Mouse (Mus musculus) intestine, embryonic 14.5 days (tissue): Measurements from ENCODE around the gene Gpc1. TPM values are rescaled to one million over a fixed set of nuclear protein-coding genes. Genes with fewer than 3 reads are reported as not detected.
A peak's percentile ranks its signal among the peaks of the same experiment; 100 is the strongest.

Experiments
- ATAC-seq: fragments of 200-750 bp; cut with Nextera tagmentation; replicated peaks from 2 replicates; pipeline ENCODE4 v1.8.0; 2017; ENCODE audit warnings: low read depth, moderate number of reproducible peaks, moderate TSS enrichment, moderate library complexity; ENCODE audit not compliant: low FRiP score, low TSS enrichment
- DNase-seq: peaks from one replicate; pipeline ENCODE4 v3.0.0-alpha.2; 2018; ENCODE audit warnings: low spot score
- H3K27ac ChIP-seq: fragments of 300-500 bp; sonication (generic); 2 replicates; pipeline ENCODE4 v1.5.1; 2014; ENCODE audit warnings: low read depth, mild to moderate bottlenecking, control low read depth
- H3K27me3 ChIP-seq: fragments of 300-500 bp; sonication (generic); replicated peaks from 2 replicates; pipeline ENCODE4 v1.6.1; 2014; ENCODE audit warnings: low read length, control low read depth; ENCODE audit not compliant: control insufficient read depth, insufficient read depth
- H3K36me3 ChIP-seq: fragments of 300-500 bp; sonication (generic); 2 replicates; pipeline ENCODE4 v1.6.1; 2014; ENCODE audit warnings: low read length, control low read depth; ENCODE audit not compliant: control insufficient read depth, insufficient read depth
- H3K4me1 ChIP-seq: fragments of 300-500 bp; sonication (generic); replicated peaks from 2 replicates; pipeline ENCODE4 v1.6.1; 2014; ENCODE audit warnings: low read length, control low read depth, mixed read lengths; ENCODE audit not compliant: control insufficient read depth, insufficient read depth
- H3K4me2 ChIP-seq: fragments of 300-500 bp; sonication (generic); 2 replicates; pipeline ENCODE4 v1.6.1; 2014; ENCODE audit warnings: low read length
- H3K4me3 ChIP-seq: fragments of 300-500 bp; sonication (generic); 2 replicates; pipeline ENCODE4 v1.5.1; 2014; ENCODE audit warnings: low read depth, low read length, control low read depth, mixed read lengths
- H3K9ac ChIP-seq: fragments of 300-500 bp; sonication (generic); 2 replicates; pipeline ENCODE4 v1.6.1; 2014; ENCODE audit warnings: mild to moderate bottlenecking, low read length
- H3K9me3 ChIP-seq: fragments of 300-500 bp; sonication (generic); 2 replicates; pipeline ENCODE4 v1.6.1; 2016; ENCODE audit warnings: low read length, control low read depth; ENCODE audit not compliant: control insufficient read depth
- WGBS: fragments of 180-500 bp; shearing (Covaris S2); extraction: QIAGEN DNeasy Blood & Tissue Kit; methylation state at CpG from one replicate; pipeline ENCODE4 v1.1.7; 2014; 5-methylcytosine and 5-hydroxymethylcytosine counted together
- polyA plus RNA-seq: library from polyadenylated mRNA; unstranded; fragments of >200 nt; fragmentation: Nextera tagmentation; extraction: Ambion mirVana; gene quantifications from 2 replicates; pipeline ENCODE4 v1.2.1, GENCODE M21; 2014

Gene Gpc1
- polyA plus RNA-seq, 1 experiment from 2014 or later, result 47.9 TPM

DNA sequence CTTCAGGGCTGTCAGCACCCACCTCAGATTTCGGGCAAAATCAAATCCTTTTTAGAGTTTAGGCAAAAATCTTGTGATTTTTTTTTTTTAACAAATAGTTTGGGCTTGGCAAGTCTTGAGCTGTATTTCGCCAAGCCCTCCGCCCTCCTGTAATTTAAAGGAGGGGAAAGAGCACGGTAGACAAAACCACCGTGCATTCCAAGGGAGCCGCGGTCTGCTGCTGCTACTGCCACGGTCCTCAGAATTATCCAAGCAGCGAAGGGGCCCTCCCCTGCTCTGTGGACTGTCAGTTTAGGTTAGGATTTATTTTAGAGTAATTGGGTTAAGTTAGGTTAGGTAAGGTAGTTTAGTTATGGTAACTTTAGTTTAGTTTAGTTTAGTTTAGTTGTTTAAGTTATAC, 16.3 kb upstream of the Gpc1 start:
- no peaks in the 10 kb centered on the region for H3K27me3 ChIP-seq
- no peak overlapping the region for H3K4me2 ChIP-seq
- no peaks in the 10 kb centered on the region for H3K9me3 ChIP-seq
- no peaks in the 10 kb centered on the region for H3K36me3 ChIP-seq
- no peak overlapping the region for H3K9ac ChIP-seq
- H3K4me1 ChIP-seq, result peaks cover 4% of the 10 kb centered on the region; the same call in 1 of the 2 replicates
- no peak overlapping the region for H3K4me3 ChIP-seq
- H3K27ac ChIP-seq, result no peak overlapping the region
- no peak for ATAC-seq
- DNase-seq, result no peak
- WGBS, result 54% methylated on average over 9 of the region's 9 CpGs

DNA sequence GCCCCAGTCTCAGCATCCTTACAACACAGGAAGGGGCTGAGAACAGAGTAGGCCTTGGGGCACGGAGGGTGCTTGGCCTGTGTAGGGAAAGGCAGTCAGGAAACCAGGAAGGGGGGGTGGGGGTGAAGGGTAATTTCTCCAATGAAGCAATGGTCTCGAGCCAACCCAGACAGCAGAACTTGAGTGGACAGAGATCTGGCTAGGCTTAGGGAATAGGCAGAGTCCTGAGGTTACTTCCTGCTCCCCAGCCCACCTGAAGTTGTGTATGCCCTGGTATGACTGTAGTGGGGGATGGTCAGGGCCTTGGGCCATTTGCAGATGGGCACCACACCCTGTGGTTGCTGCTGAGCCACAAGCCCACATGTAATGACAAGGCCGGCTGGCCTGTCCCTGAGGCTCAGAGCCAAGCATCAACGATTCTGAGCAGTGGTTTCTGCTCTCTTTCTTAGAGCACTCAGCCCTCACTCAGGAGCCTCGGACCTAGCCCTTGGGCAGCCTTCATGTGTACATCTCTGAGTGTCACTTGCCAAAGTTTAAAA, 15.6 kb upstream of the Gpc1 start:
- no peak overlapping the region for H3K9ac ChIP-seq
- H3K27me3 ChIP-seq, result no peaks in the 10 kb centered on the region
- H3K4me1 ChIP-seq, result peaks cover 4% of the 10 kb centered on the region; the same call in 1 of the 2 replicates
- no peak; the same call in 1 of the 2 replicates for ATAC-seq
- no peak overlapping the region for H3K4me2 ChIP-seq
- no peaks in the 10 kb centered on the region for H3K36me3 ChIP-seq
- 72% methylated on average over 5 of the region's 5 CpGs for WGBS
- no peak for DNase-seq
- H3K9me3 ChIP-seq, result no peaks in the 10 kb centered on the region
- H3K4me3 ChIP-seq, result no peak overlapping the region
- H3K27ac ChIP-seq, result no peak overlapping the region

DNA sequence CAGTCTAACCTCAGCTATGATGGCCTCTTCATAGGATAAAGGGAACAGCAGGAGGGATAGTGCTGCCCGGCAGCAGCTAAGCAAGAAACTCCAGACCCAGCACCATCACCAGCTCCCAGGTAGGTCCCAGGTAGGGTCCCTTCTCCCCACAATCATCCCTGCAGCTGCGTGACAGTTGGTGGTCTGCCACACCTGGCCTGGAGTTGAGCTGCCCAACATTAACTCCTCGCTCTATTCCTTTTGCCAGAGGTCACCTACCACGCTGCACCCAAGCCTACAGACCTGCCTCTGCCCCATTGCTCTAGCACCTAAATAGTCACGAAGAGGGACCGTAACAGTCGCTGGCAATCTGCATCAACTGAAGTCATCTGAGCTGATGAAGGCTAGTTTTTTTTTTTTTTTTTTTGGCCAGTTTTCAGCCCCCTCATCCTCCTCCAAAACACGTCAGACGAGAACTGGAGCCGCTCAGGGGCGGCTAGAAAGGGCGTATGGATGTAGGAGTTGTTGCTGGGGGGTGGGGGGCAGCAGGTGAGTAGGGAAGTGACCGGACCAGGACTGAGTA, 738 bp upstream of the Gpc1 start:
- 0 out of 2 replicates have a peak, but pooled peaks cover 6% of the 10 kb centered on the region for H3K36me3 ChIP-seq
- DNase-seq (no peak), ATAC-seq (no peak; the same call in 1 of the 2 replicates)
- H3K4me2 ChIP-seq, result peak overlapping the region; percentile 77
- 9% methylated on average over 13 of the region's 13 CpGs for WGBS
- H3K4me1 ChIP-seq, result peaks cover 12% of the 10 kb centered on the region
- peak overlapping the region; percentile 90; the same call in 1 of the 2 replicates for H3K9ac ChIP-seq
- no peaks in the 10 kb centered on the region for H3K9me3 ChIP-seq
- no peaks in the 10 kb centered on the region for H3K27me3 ChIP-seq
- H3K27ac ChIP-seq, result peak overlapping the region; percentile 90; the same call in 1 of the 2 replicates
- peak overlapping the region; percentile 75 for H3K4me3 ChIP-seq

DNA sequence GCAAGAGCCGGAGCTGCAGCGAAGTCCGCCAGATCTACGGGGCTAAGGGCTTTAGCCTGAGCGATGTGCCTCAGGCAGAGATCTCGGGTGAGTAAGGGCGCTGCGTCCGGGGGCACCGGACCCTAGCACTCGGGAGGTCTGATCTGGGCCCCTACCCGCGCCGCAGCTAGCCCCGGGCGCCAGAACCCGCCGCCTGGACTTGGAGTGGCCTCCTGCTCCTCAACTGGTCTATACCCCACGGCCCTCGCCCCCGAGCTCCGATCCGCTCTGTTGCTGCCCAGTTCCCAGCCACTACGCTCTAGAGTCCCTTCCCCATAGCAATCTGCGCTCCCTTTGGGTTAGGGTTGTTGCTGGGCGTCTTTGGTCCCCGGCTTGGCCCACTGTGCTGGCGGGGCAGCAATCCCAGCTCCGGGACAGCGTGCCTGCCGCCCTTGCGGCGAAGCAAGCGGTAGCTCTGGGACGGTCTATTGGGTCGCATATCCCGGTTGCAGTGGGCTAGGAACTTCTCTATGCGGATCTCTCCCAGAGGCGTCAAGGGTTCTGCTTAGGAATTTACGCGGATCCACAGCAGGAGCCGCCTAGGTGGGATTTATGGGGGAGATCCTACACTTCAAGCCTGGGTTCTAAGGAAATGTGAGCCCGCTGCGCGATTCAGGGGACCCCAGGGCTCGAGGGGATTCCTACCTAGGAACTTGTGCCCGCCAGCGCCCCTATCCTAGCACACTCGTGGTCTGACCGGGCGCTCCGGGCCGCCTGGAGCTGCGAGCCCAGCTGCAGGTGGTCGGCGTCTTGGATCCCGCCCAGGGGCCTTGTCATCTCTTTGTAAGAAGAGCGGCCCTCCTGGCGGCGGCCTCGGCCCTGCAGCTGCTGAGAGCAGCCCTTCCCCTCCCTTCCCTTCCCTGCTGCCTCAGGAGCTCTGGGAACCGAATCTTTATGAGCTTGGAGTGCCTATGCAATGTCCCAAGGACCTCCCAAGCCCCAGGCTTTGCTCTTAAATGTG, 866 bp downstream of the Gpc1 start:
- under 1% methylated on average over 62 of the region's 62 CpGs for WGBS
- H3K27me3 ChIP-seq, result no peaks in the 10 kb centered on the region
- H3K4me1 ChIP-seq, result peaks cover 12% of the 10 kb centered on the region
- DNase-seq (peak; percentile 90), ATAC-seq (peak; percentile 21)
- H3K36me3 ChIP-seq, result 0 out of 2 replicates have a peak, but pooled peaks cover 12% of the 10 kb centered on the region
- H3K4me2 ChIP-seq, result peak overlapping the region; percentile 77
- peak overlapping the region; percentile 90 for H3K27ac ChIP-seq
- no peaks in the 10 kb centered on the region for H3K9me3 ChIP-seq
- H3K9ac ChIP-seq, result peak overlapping the region; percentile 90
- H3K4me3 ChIP-seq, result peak overlapping the region; percentile 75

DNA sequence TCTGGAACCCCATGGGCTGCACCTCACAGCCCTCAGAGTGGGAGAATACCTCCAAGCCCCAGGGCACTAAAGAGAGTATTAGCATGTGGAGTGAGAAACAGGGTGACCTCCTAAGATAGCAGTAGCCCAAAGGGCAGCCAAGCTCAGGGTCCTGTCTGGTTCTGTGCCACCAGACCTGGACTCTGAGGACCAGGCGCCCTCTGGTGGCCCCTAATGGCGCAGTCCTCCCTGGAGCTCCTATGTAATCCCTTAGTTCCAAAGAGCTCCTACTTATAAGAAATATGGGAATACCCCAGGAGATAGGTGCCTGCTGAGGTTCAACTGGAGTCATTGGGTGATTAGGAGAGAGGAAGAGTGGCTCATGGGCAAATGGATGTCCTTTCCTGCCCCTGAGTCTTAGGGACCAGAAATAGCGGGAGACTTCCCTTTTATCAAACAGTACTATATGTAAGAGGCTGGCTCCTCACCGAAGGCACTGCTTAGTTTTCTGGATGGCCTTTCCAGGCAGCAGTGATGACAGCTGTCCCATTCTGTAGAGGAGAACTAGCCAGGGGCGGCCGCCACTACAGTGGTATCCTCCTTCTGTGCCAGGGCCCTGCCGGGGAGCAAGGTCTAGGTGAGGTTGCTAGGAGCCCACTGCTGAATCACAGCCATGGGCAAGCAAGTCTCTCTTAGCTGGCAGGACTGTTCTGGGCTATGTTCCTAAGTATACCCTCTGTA, 2.7 kb downstream of the Gpc1 start:
- no peaks in the 10 kb centered on the region for H3K27me3 ChIP-seq
- 70% methylated on average over 7 of the region's 7 CpGs for WGBS
- H3K4me1 ChIP-seq, result peaks cover 12% of the 10 kb centered on the region
- H3K9me3 ChIP-seq, result no peaks in the 10 kb centered on the region
- no peak overlapping the region for H3K4me3 ChIP-seq
- no peak overlapping the region for H3K27ac ChIP-seq
- H3K4me2 ChIP-seq, result no peak overlapping the region
- peak; percentile 93 for DNase-seq
- 0 out of 2 replicates have a peak, but pooled peaks cover 12% of the 10 kb centered on the region for H3K36me3 ChIP-seq
- 0 out of 2 replicates have a peak, but pooled peaks have one; percentile 24 for ATAC-seq
- H3K9ac ChIP-seq, result no peak overlapping the region

DNA sequence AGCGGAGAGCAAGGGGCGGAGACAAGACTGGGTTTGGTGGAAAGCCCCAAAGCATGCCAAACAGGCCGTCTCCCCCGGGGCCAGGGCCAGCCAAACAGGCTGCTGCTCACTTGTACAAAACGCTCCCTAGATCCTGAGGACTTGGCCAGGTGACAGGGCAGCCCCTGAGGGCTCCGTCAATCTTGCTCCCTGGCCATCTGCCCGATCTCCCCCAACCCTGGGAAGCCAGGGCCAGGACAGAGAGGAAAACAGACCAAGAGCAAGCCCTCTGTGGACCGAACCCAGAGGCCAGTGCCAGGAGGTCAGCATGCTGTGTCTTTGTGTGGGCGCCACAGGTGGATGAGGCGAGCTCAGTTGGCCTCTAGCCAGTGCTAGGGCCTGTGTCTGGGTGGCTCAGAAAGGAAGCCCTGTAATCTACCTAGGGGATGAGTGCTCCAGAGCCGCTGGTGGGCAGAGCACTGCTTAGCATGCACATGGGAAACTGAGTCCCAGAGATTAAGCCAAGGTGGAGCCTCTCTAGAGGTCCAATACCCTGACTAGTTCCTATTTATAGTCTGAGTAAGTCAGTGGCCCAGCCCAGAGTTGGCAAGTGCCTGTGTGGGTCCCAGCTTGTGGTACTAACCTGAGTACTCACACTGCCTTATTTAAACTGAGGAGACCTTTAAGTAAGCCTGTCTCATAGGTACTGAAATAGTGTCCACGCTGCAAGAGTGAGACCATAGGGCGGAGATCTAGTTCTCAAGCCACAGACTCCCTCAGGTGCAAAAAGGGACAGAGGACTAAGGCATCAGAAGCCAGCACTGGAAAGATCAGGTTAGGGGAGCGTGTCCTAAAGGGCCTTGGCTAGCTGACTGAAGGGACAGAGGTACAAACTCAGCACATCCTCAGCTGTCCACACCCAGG, 6.7 kb downstream of the Gpc1 start:
- Histone ChIP-seq H3K9me3 (no peaks in the 10 kb centered on the region), H3K4me3 (no peak overlapping the region), H3K27ac (no peak overlapping the region), H3K4me2 (no peak overlapping the region), H3K9ac (no peak overlapping the region), H3K36me3 (0 out of 2 replicates have a peak, but pooled peaks cover 12% of the 10 kb centered on the region), H3K4me1 (peaks cover 7% of the 10 kb centered on the region), H3K27me3 (no peaks in the 10 kb centered on the region)
- no peak for ATAC-seq
- WGBS, result 80% methylated on average over 14 of the region's 14 CpGs
- DNase-seq, result no peak

DNA sequence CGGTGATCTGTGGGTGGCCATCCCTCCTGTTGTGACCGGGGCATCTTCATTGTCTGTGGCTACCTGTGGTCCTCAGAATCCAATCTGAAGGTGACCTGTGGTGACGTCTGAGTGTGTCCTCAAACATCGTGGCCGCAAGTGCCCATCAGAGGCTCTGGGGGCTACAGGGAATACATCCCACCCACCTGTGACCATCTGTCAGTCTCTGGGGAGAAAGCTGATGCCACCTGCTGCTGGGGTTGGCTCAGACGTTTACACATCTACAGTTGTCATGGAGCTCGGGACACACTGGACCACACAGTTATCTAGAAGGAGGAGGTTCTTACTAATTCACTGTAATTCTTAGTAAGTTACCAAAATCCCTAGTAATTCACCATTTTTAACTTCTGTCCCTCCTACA, 7.8 kb downstream of the Gpc1 start:
- Histone ChIP-seq H3K4me1 (no peaks in the 10 kb centered on the region), H3K9me3 (no peaks in the 10 kb centered on the region), H3K27me3 (no peaks in the 10 kb centered on the region), H3K4me2 (no peak overlapping the region), H3K4me3 (no peak overlapping the region), H3K9ac (no peak overlapping the region), H3K27ac (no peak overlapping the region), H3K36me3 (0 out of 2 replicates have a peak, but pooled peaks cover 12% of the 10 kb centered on the region)
- WGBS, result 81% methylated on average over 7 of the region's 7 CpGs
- DNase-seq (no peak), ATAC-seq (no peak)
